Mouse (Mus musculus) C2C12 (cell line): Measurements from ENCODE around the gene Ddx25. TPM values are rescaled to one million over a fixed set of nuclear protein-coding genes. Genes with fewer than 3 reads are reported as not detected.

Experiments
- H3K27me3 ChIP-seq: one replicate; pipeline ENCODE4 v1.6.1; 2011; ENCODE audit not compliant: control insufficient read depth, insufficient read depth, insufficient read length
- H3K36me3 ChIP-seq: one replicate; pipeline ENCODE4 v1.6.1; 2011; ENCODE audit not compliant: control insufficient read depth, insufficient read depth
- H3K4me3 ChIP-seq: one replicate; pipeline ENCODE4 v1.5.1; 2011; ENCODE audit warnings: mild to moderate bottlenecking, control low read depth; ENCODE audit not compliant: poor library complexity, insufficient read depth, severe bottlenecking
- H3K79me2 ChIP-seq: one replicate; pipeline ENCODE4 v1.6.1; 2011; ENCODE audit not compliant: control insufficient read depth, insufficient read depth
- H3K79me3 ChIP-seq: one replicate; pipeline ENCODE4 v1.6.1; 2011; ENCODE audit warnings: low read depth, control low read depth
- H3ac ChIP-seq: one replicate; pipeline ENCODE3; 2011; ENCODE audit warnings: low read depth; ENCODE audit not compliant: control insufficient read depth, insufficient read length
- CEBPB ChIP-seq: IDR thresholded peaks from one replicate; pipeline ENCODE4 v1.6.1; 2011; ENCODE audit warnings: low read depth, mild to moderate bottlenecking, control low read depth, moderate library complexity
- CTCF ChIP-seq: IDR thresholded peaks from one replicate; pipeline ENCODE4 v1.5.1; 2011; ENCODE audit not compliant: control insufficient read depth, insufficient read depth, insufficient read length
- FOSL1 ChIP-seq: IDR thresholded peaks from one replicate; pipeline ENCODE4 v1.8.0; 2011; ENCODE audit warnings: mild to moderate bottlenecking, low read length; ENCODE audit not compliant: poor library complexity, insufficient read depth, severe bottlenecking
- MAX ChIP-seq: IDR thresholded peaks from one replicate; pipeline ENCODE4 v1.6.1; 2011; ENCODE audit warnings: mild to moderate bottlenecking, control low read depth
- MYOD1 ChIP-seq: IDR thresholded peaks from one replicate; pipeline ENCODE4 v1.6.1; 2011; ENCODE audit warnings: low read depth; ENCODE audit not compliant: control insufficient read depth, insufficient read length
- MYOG ChIP-seq: IDR thresholded peaks from one replicate; pipeline ENCODE4 v1.6.1; 2011; ENCODE audit not compliant: control insufficient read depth, insufficient read length; ENCODE audit errors: extremely low read depth
- USF1 ChIP-seq: IDR thresholded peaks from one replicate; pipeline ENCODE4 v1.6.1; 2011; ENCODE audit warnings: low read depth, mild to moderate bottlenecking, control low read depth, moderate library complexity
- polyA plus RNA-seq: library from polyadenylated mRNA; unstranded; fragments of >200 nt; fragmentation: generic; extraction: Trizol; gene quantifications from one replicate; pipeline ENCODE4 v1.2.1, GENCODE M21; 2012; ENCODE audit warnings: missing spikeins

Ddx25 gene
- polyA plus RNA-seq, 1 experiment: under 0.01 TPM

GRCm38 (mm10) chr9:35508234-35508633 lies 50.1 kb downstream of the Ddx25 start:
- H3K36me3 ChIP-seq: no peaks in the 10 kb centered on the region
- H3K79me2 ChIP-seq: no peaks in the 10 kb centered on the region
- no peaks in the 10 kb centered on the region for H3K79me3 ChIP-seq
- no peak overlapping the region for H3K4me3 ChIP-seq
- no peak overlapping the region for H3ac ChIP-seq
- TF ChIP-seq MYOD1 (no peak), USF1 (no peak), MAX (no peak), MYOG (no peak), FOSL1 (no peak), CTCF (no peak), CEBPB (no peak)
- no peaks in the 10 kb centered on the region for H3K27me3 ChIP-seq

GRCm38 (mm10) chr9:35502361-35503000 lies 55.8 kb downstream of the Ddx25 start:
- peaks cover 8% of the 10 kb centered on the region for H3K36me3 ChIP-seq
- H3ac ChIP-seq: no peak overlapping the region
- no peaks in the 10 kb centered on the region for H3K27me3 ChIP-seq
- H3K79me3 ChIP-seq: no peaks in the 10 kb centered on the region
- TF ChIP-seq CTCF (no peak), MYOD1 (no peak), MYOG (no peak), MAX (no peak), CEBPB (no peak), FOSL1 (no peak), USF1 (no peak)
- H3K4me3 ChIP-seq: no peak overlapping the region
- no peaks in the 10 kb centered on the region for H3K79me2 ChIP-seq

- H3K36me3 ChIP-seq: peaks cover 14% of the 10 kb centered on the region
- no peak overlapping the region for H3K4me3 ChIP-seq
- H3ac ChIP-seq: no peak overlapping the region
- no peak for TF ChIP-seq USF1
- no peak for TF ChIP-seq MAX
- H3K27me3 ChIP-seq: no peaks in the 10 kb centered on the region
- H3K79me2 ChIP-seq: no peaks in the 10 kb centered on the region
- no peaks in the 10 kb centered on the region for H3K79me3 ChIP-seq
These were observed 58.4 kb downstream of the Ddx25 start for GRCm38 (mm10) chr9:35499946-35500345.

- H3ac ChIP-seq: no peak overlapping the region
- H3K79me2 ChIP-seq: no peaks in the 10 kb centered on the region
- H3K4me3 ChIP-seq: no peak overlapping the region
- TF ChIP-seq USF1 (no peak), MYOD1 (no peak), CEBPB (no peak), MYOG (no peak), FOSL1 (no peak), CTCF (no peak), MAX (no peak)
- H3K36me3 ChIP-seq: peaks cover 50% of the 10 kb centered on the region
- H3K79me3 ChIP-seq: no peaks in the 10 kb centered on the region
- no peaks in the 10 kb centered on the region for H3K27me3 ChIP-seq
These were observed 62.9 kb downstream of the Ddx25 start for GRCm38 (mm10) chr9:35495471-35495870.

DNA sequence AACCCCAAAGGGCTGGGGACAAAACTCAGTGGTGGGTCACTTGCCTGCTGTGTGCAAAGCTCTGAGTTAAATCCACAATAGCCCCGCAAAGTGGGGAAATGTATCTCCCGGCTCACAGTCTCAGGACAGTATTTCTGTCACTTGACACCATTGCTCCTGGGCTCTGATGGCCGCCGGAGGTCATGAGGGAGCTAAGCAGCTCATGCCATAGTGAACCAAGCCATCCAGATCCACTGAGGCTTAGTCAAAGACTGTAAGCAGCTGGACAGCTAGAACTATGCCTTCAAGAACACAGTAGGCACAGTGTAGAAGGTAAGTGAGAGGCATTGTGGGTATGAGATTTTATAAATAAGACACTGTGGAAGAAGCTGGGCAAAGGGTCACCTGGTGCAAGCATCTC lies 63.4 kb downstream of the Ddx25 start:
- Histone ChIP-seq H3K27me3 (no peaks in the 10 kb centered on the region), H3K79me2 (no peaks in the 10 kb centered on the region), H3ac (no peak overlapping the region), H3K4me3 (no peak overlapping the region), H3K79me3 (no peaks in the 10 kb centered on the region), H3K36me3 (peaks cover 53% of the 10 kb centered on the region)
- TF ChIP-seq MYOG: no peak
- TF ChIP-seq MYOD1: no peak
- no peak for TF ChIP-seq MAX
- no peak for TF ChIP-seq CEBPB
- no peak for TF ChIP-seq FOSL1

- peaks cover 63% of the 10 kb centered on the region for H3K36me3 ChIP-seq
- H3K27me3 ChIP-seq: no peaks in the 10 kb centered on the region
These were observed 64.6 kb downstream of the Ddx25 start for GRCm38 (mm10) chr9:35493733-35494092.

More at GRCm38 (mm10) chr9:35493733-35494092, 64.6 kb downstream of the Ddx25 start:
- TF ChIP-seq USF1: no peak
- TF ChIP-seq FOSL1: no peak
- TF ChIP-seq CTCF: no peak
- TF ChIP-seq MAX: no peak
- TF ChIP-seq MYOG: no peak
- TF ChIP-seq MYOD1: no peak
- TF ChIP-seq CEBPB: no peak
- Histone ChIP-seq H3K79me3 (no peaks in the 10 kb centered on the region), H3K4me3 (no peak overlapping the region), H3ac (no peak overlapping the region), H3K79me2 (no peaks in the 10 kb centered on the region)
